Mouse (Mus musculus): Measurements from ENCODE around the gene Tgoln1.

Gene Tgoln1

GRCm38 (mm10) chr6:72616643-72617288 lies at the start of gene Tgoln1:
Gene Tgoln1, minus strand, starts transcription at chr6:72617000.
- peak; percentile 95 for DNase-seq

- DNase-seq, result no peak
Measured at GRCm38 (mm10) chr6:72664290-72664689, 47.5 kb upstream of the Tgoln1 start.

GRCm38 (mm10) chr6:72663000-72663399 lies 46.2 kb upstream of the Tgoln1 start:
- DNase-seq, result no peak

GRCm38 (mm10) chr6:72660391-72660720 lies 43.6 kb upstream of the Tgoln1 start:
- no peak for DNase-seq

- DNase-seq, result no peak
Measured at GRCm38 (mm10) chr6:72659717-72660390, 43.1 kb upstream of the Tgoln1 start.

GRCm38 (mm10) chr6:72658006-72658405 lies 41.2 kb upstream of the Tgoln1 start:
- DNase-seq, result no peak

GRCm38 (mm10) chr6:72656053-72656442 lies 39.2 kb upstream of the Tgoln1 start:
- no peak for DNase-seq

GRCm38 (mm10) chr6:72655309-72656052 lies 38.7 kb upstream of the Tgoln1 start:
- no peak for DNase-seq

GRCm38 (mm10) chr6:72654355-72654754 lies 37.6 kb upstream of the Tgoln1 start:
- DNase-seq, result no peak

GRCm38 (mm10) chr6:72653419-72653818 lies 36.6 kb upstream of the Tgoln1 start:
- DNase-seq, result no peak

- no peak for DNase-seq
Measured at GRCm38 (mm10) chr6:72650338-72650851, 33.6 kb upstream of the Tgoln1 start.

GRCm38 (mm10) chr6:72648002-72648595 lies 31.3 kb upstream of the Tgoln1 start:
- no peak for DNase-seq

GRCm38 (mm10) chr6:72647383-72647820 lies 30.6 kb upstream of the Tgoln1 start:
- peak; percentile 29 for DNase-seq

- DNase-seq, result no peak
Measured at GRCm38 (mm10) chr6:72645364-72645763, 28.6 kb upstream of the Tgoln1 start.

- no peak for DNase-seq
Measured at GRCm38 (mm10) chr6:72644576-72644975, 27.8 kb upstream of the Tgoln1 start.

- DNase-seq, result no peak
Measured at GRCm38 (mm10) chr6:72641218-72641954, 24.6 kb upstream of the Tgoln1 start.

- no peak for DNase-seq
Measured at GRCm38 (mm10) chr6:72636940-72637339, 20.1 kb upstream of the Tgoln1 start.

- no peak for DNase-seq
Measured at GRCm38 (mm10) chr6:72635760-72636431, 19.1 kb upstream of the Tgoln1 start.

- DNase-seq, result no peak
Measured at GRCm38 (mm10) chr6:72634311-72634710, 17.5 kb upstream of the Tgoln1 start.

- no peak for DNase-seq
Measured at GRCm38 (mm10) chr6:72631700-72632099, 14.9 kb upstream of the Tgoln1 start.

- no peak for DNase-seq
Measured at GRCm38 (mm10) chr6:72630961-72631360, 14.2 kb upstream of the Tgoln1 start.

GRCm38 (mm10) chr6:72630370-72630769 lies 13.6 kb upstream of the Tgoln1 start:
- no peak for DNase-seq
